Mouse (Mus musculus) lung, embryonic 15.5 days (tissue): ENCODE results near the gene Gjc2. TPM values are rescaled to one million over a fixed set of nuclear protein-coding genes. Genes with fewer than 3 reads are reported as not detected.

Experiments
- ATAC-seq: fragments of 200-750 bp; cut with Nextera tagmentation; 2 replicates; pipeline ENCODE4 v1.8.0; 2017; ENCODE audit warnings: moderate number of reproducible peaks, borderline replicate concordance; ENCODE audit not compliant: low FRiP score, low TSS enrichment; ENCODE audit errors: extremely low read depth
- H3K27ac ChIP-seq: fragments of 300-500 bp; sonication (generic); 2 replicates; pipeline ENCODE4 v1.5.1; 2015; ENCODE audit warnings: moderate library complexity, mild to moderate bottlenecking, inconsistent platforms
- H3K27me3 ChIP-seq: fragments of 300-500 bp; sonication (generic); 2 replicates; pipeline ENCODE4 v1.6.1; 2015; ENCODE audit warnings: inconsistent platforms
- H3K36me3 ChIP-seq: fragments of 300-500 bp; sonication (generic); 2 replicates; pipeline ENCODE4 v1.6.1; 2015; ENCODE audit warnings: inconsistent platforms
- H3K4me1 ChIP-seq: fragments of 300-500 bp; sonication (generic); 2 replicates; pipeline ENCODE4 v1.6.1; 2015; ENCODE audit warnings: inconsistent platforms
- H3K4me2 ChIP-seq: fragments of 300-500 bp; sonication (generic); 2 replicates; pipeline ENCODE4 v1.6.1; 2015; ENCODE audit warnings: inconsistent platforms, mild to moderate bottlenecking, moderate library complexity
- H3K4me3 ChIP-seq: fragments of 300-500 bp; sonication (generic); 2 replicates; pipeline ENCODE4 v1.5.1; 2015; ENCODE audit warnings: mild to moderate bottlenecking, inconsistent platforms
- H3K9ac ChIP-seq: fragments of 300-500 bp; sonication (generic); 2 replicates; pipeline ENCODE4 v1.6.1; 2015; ENCODE audit warnings: inconsistent platforms
- H3K9me3 ChIP-seq: fragments of 300-500 bp; sonication (generic); 2 replicates; pipeline ENCODE4 v1.6.1; 2016; ENCODE audit warnings: inconsistent platforms
- WGBS: fragments of 180-500 bp; shearing (Covaris S2); methylation state at CpG from one replicate; pipeline ENCODE4 v1.1.7; 2015; 5-methylcytosine and 5-hydroxymethylcytosine counted together
- polyA plus RNA-seq: library from polyadenylated mRNA; unstranded; fragments of >200 nt; fragmentation: Nextera tagmentation; extraction: Ambion mirVana; gene quantifications from 2 replicates; pipeline ENCODE4 v1.2.1, GENCODE M21; 2015

Gjc2 gene
- 0.56 and 0.60 TPM in 2 replicates for polyA plus RNA-seq

GRCm38 (mm10) chr11:59182864-59183331 is at the start of gene Gjc2:
Gjc2 (minus strand) TSS chr11:59183213.
- H3K4me2 ChIP-seq = no peak within 1 kb of the TSS
- H3K27ac ChIP-seq = 0 out of 2 replicates have a peak within 1 kb of the TSS, but pooled peaks have one; percentile 37
- H3K36me3 ChIP-seq = peaks cover 20% of the 10 kb centered on the region
- no peaks in the 10 kb centered on the region for H3K9me3 ChIP-seq
- no peak within 1 kb of the TSS for H3K9ac ChIP-seq
- peaks cover 6% of the 10 kb centered on the region for H3K4me1 ChIP-seq
- H3K4me3 ChIP-seq = no peak within 1 kb of the TSS
- WGBS = 25% methylated on average over 3 of the region's 3 CpGs
- peaks cover 21% of the 10 kb centered on the region for H3K27me3 ChIP-seq
- ATAC-seq = peak; percentile 55

DNA sequence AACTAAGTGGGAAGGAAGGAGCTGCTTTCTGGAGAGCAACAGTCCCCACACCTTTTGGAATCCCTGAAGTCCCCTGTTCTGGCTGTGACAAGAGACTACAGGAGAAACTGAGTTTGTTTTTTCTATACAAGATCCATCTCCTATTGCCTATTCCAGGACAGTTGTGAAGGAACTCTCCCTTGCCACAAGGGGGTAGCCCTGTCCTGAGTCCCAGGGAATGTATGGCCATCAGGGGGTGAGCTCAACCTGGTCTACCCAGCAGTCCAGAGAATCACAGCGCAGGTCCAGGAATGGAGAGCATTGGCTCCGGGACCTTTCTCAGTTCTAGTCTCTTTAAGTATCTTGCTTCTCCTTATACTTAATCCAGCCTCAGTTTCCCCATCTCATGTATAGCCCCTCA is 49.8 kb upstream of the Gjc2 start:
- ATAC-seq = no peak
- Histone ChIP-seq H3K27me3 (no peaks in the 10 kb centered on the region), H3K9ac (no peak overlapping the region)

GRCm38 (mm10) chr11:59230144-59230760 is 47.2 kb upstream of the Gjc2 start:
- Histone ChIP-seq H3K4me2 (no peak overlapping the region), H3K9me3 (no peaks in the 10 kb centered on the region), H3K36me3 (no peaks in the 10 kb centered on the region), H3K4me1 (peaks cover 22% of the 10 kb centered on the region), H3K27ac (no peak overlapping the region), H3K9ac (no peak overlapping the region), H3K27me3 (no peaks in the 10 kb centered on the region), H3K4me3 (no peak overlapping the region)
- 12% methylated on average over 7 of the region's 7 CpGs for WGBS
- no peak for ATAC-seq

More for the DNA sequence above, 49.8 kb upstream of the Gjc2 start:
- Histone ChIP-seq H3K4me2 (no peak overlapping the region), H3K27ac (no peak overlapping the region), H3K4me3 (no peak overlapping the region), H3K9me3 (no peaks in the 10 kb centered on the region), H3K36me3 (no peaks in the 10 kb centered on the region), H3K4me1 (peaks cover 7% of the 10 kb centered on the region)
- WGBS = 51% methylated on average over 2 of the region's 2 CpGs

DNA sequence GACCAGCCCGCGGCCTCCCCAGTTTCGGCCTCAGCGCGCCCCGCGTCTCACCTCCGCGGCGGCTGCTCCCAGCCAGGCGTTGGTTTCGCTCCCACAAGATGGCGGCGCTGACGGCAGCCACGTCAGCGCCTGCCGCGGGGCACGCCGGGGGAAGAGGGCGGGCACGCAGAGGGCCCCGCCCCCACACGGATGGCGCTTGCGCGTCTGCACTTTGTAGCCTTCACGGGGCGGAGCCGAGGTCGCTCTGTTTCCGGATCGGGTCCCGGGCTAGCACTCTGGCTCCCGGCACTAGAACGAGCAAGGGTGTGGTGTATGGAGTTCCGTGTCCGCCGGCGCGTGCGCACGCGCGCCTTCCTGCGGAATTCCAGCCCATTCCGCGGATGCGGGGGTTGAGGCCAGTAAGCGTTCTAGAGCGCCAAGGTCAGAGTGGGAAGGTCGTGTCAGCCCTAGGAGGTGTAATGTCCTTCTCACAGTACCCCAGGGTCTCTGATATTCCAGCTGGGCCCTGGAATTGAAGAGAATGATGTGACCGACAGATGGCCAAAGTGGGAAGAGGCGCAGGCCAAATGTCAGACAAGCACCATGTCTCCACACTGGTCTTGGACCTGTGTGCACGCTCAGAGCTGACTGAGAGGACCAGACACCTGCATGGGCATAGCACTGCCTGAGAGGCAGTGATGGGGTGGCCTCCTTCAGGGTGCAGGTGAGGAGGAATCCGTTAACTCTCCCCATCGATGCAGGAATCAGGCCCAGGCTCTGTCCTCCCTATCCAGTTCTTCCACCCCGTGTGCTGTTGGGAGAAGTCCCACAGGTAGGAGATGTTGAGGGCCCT is 45.3 kb upstream of the Gjc2 start, which contains the start of gene Arf1:
Gene Arf1, minus strand, starts transcription at position 149 of the 832 bp plus-strand sequence.
- Histone ChIP-seq H3K36me3 (no peaks in the 10 kb centered on the region), H3K27me3 (no peaks in the 10 kb centered on the region), H3K27ac (peak within 1 kb of the TSS; percentile 99), H3K4me3 (peak within 1 kb of the TSS; percentile 96), H3K9me3 (no peaks in the 10 kb centered on the region), H3K4me2 (peak within 1 kb of the TSS; percentile 73), H3K9ac (peak within 1 kb of the TSS; percentile 99), H3K4me1 (peaks cover 41% of the 10 kb centered on the region)
- peak; percentile 96 for ATAC-seq
- WGBS = 5% methylated on average over 58 of the region's 59 CpGs

- Histone ChIP-seq H3K4me1 (peaks cover 43% of the 10 kb centered on the region), H3K9me3 (no peaks in the 10 kb centered on the region), H3K27ac (peak overlapping the region; percentile 99), H3K4me3 (peak overlapping the region; percentile 96), H3K27me3 (no peaks in the 10 kb centered on the region), H3K9ac (peak overlapping the region; percentile 99), H3K4me2 (peak overlapping the region; percentile 73), H3K36me3 (no peaks in the 10 kb centered on the region)
- WGBS = under 1% methylated on average over 43 of the region's 51 CpGs
- peak; percentile 83 for ATAC-seq
Observed at GRCm38 (mm10) chr11:59227604-59228121, 44.6 kb upstream of the Gjc2 start.

DNA sequence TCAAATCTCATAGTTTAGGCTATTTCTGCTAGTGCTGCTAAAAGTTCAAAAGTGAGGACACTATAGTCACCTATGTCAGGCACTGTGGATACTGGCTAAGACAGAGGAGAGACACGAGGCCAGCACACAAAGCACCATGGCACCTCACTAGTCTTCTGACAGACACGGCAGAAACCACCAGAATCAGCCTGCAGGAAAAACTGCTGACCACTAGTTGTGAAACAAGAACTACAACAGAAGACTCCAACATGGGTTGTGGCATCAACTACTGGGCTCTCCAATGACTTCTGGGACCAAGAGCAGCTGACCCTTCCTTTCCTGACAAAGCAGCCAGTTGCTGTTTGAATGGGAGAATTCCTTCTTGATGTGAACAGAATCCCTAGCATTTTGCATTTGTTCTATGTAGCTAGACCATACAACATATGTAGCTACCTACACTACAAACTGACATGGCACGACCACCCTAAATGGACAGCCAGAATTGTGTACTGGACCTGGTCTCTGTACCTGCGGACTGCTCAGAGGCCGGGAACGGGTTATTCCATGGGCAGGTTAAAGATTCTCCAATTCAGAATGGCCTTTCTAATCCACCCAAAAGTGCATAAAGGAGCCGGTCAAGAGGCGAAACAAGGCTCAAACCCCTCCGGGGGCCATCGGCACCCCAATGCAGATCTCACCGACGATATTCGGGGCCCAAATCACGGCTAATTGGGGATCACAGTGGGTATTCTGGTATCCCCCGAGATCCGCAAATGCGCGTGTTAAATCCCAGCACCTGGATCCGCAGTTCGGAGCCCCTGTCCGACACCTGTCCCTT is 44.0 kb upstream of the Gjc2 start:
- Histone ChIP-seq H3K9me3 (no peaks in the 10 kb centered on the region), H3K27ac (peak overlapping the region; percentile 99), H3K4me3 (peak overlapping the region; percentile 96), H3K4me1 (peaks cover 48% of the 10 kb centered on the region), H3K36me3 (no peaks in the 10 kb centered on the region), H3K9ac (peak overlapping the region; percentile 99), H3K4me2 (peak overlapping the region; percentile 73), H3K27me3 (no peaks in the 10 kb centered on the region)
- WGBS = 2% methylated on average over 21 of the region's 21 CpGs
- no peak for ATAC-seq

GRCm38 (mm10) chr11:59226251-59226650 is 43.2 kb upstream of the Gjc2 start:
- WGBS = 34% methylated on average over 3 of the region's 3 CpGs

DNA sequence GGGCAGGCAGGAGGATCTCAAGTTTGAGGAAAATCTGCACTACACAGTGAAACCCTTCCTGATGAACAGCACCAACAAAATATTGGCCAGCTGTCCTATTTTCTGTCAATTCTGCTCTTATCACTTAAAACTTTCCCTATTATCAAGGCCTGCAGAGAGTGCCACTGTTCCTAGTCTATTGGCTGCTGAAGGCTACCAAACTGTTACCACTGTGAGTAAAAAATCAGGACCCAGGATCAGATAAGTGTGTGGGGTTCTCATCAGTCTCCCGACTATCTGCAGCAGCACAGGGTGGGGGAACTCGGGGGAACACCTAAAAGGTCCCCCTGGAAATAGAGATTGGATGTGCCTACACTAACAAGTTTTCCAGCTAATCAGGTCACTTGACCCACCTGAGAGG is 42.2 kb upstream of the Gjc2 start:
- Histone ChIP-seq H3K36me3 (no peaks in the 10 kb centered on the region), H3K27ac (no peak overlapping the region), H3K4me2 (peak overlapping the region; percentile 73), H3K4me3 (no peak overlapping the region), H3K9me3 (no peaks in the 10 kb centered on the region), H3K4me1 (peaks cover 63% of the 10 kb centered on the region), H3K9ac (no peak overlapping the region), H3K27me3 (no peaks in the 10 kb centered on the region)
- ATAC-seq = no peak
- 57% methylated on average over 2 of the region's 2 CpGs for WGBS

More at GRCm38 (mm10) chr11:59226251-59226650, 43.2 kb upstream of the Gjc2 start:
- H3K36me3 ChIP-seq = no peaks in the 10 kb centered on the region
- H3K9ac ChIP-seq = peak overlapping the region; percentile 99
- no peaks in the 10 kb centered on the region for H3K9me3 ChIP-seq
- peak overlapping the region; percentile 96 for H3K4me3 ChIP-seq
- H3K4me2 ChIP-seq = peak overlapping the region; percentile 73
- H3K4me1 ChIP-seq = peaks cover 52% of the 10 kb centered on the region
- H3K27ac ChIP-seq = no peak overlapping the region
- H3K27me3 ChIP-seq = no peaks in the 10 kb centered on the region
- no peak for ATAC-seq

- Histone ChIP-seq H3K9ac (no peak overlapping the region), H3K4me3 (no peak overlapping the region)
- ATAC-seq = no peak
Observed at GRCm38 (mm10) chr11:59224470-59224869, 41.5 kb upstream of the Gjc2 start.

GRCm38 (mm10) chr11:59224025-59224424 is 41.0 kb upstream of the Gjc2 start:
- 83% methylated on average over 3 of the region's 3 CpGs for WGBS
- Histone ChIP-seq H3K9ac (no peak overlapping the region), H3K4me2 (peak overlapping the region; percentile 73; the same call in 1 of the 2 replicates), H3K4me1 (peaks cover 72% of the 10 kb centered on the region), H3K4me3 (no peak overlapping the region), H3K27me3 (no peaks in the 10 kb centered on the region), H3K27ac (no peak overlapping the region), H3K9me3 (no peaks in the 10 kb centered on the region), H3K36me3 (0 out of 2 replicates have a peak, but pooled peaks cover under 1% of the 10 kb centered on the region)
- no peak for ATAC-seq

More at GRCm38 (mm10) chr11:59224470-59224869, 41.5 kb upstream of the Gjc2 start:
- H3K9me3 ChIP-seq = no peaks in the 10 kb centered on the region
- 26% methylated on average over 2 of the region's 2 CpGs for WGBS
- H3K4me1 ChIP-seq = peaks cover 69% of the 10 kb centered on the region
- no peaks in the 10 kb centered on the region for H3K27me3 ChIP-seq
- H3K27ac ChIP-seq = no peak overlapping the region
- no peaks in the 10 kb centered on the region for H3K36me3 ChIP-seq
- peak overlapping the region; percentile 73; the same call in 1 of the 2 replicates for H3K4me2 ChIP-seq

DNA sequence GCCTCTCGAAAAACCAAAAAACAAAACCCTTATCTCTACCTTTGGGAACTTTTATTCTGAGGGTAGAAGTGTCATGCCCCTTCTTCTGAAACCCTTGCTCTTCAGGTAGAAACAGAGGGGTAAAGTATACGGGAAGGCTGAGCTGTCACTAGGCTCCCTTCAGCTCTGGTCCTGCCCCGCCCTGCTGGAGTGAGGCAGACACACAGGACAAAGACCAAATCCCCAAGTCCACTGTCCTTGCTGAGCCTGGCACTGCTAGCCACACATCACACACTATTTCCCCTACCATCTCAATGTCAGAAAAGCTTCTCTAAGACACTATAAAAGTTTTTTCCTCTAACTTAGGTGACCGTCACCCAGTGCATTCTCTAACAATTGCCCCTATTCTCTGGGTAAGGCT is 39.3 kb upstream of the Gjc2 start:
- peaks cover 83% of the 10 kb centered on the region for H3K4me1 ChIP-seq
- no peak overlapping the region for H3K4me3 ChIP-seq

More for the DNA sequence above, 39.3 kb upstream of the Gjc2 start:
- Histone ChIP-seq H3K9ac (no peak overlapping the region), H3K4me2 (no peak overlapping the region), H3K27ac (no peak overlapping the region), H3K27me3 (no peaks in the 10 kb centered on the region), H3K9me3 (no peaks in the 10 kb centered on the region), H3K36me3 (0 out of 2 replicates have a peak, but pooled peaks cover 3% of the 10 kb centered on the region)
- no peak for ATAC-seq
- 82% methylated on average over 4 of the region's 4 CpGs for WGBS
